Mouse (Mus musculus) bone marrow macrophage, adult 2 months (primary cell): ENCODE measurements around the gene Ccdc155. TPM values are rescaled to one million over a fixed set of nuclear protein-coding genes. Genes with fewer than 3 reads are reported as not detected.

Experiments
- H3K27ac ChIP-seq: 2 replicates; pipeline ENCODE4 v1.5.1; 2012; ENCODE audit warnings: low read depth, low read length; ENCODE audit not compliant: insufficient read depth
- H3K4me1 ChIP-seq: 2 replicates; pipeline ENCODE4 v1.6.1; 2012; ENCODE audit warnings: low read length; ENCODE audit not compliant: control insufficient read depth, insufficient read depth
- H3K4me3 ChIP-seq: 2 replicates; pipeline ENCODE4 v1.5.1; 2012; ENCODE audit warnings: mild to moderate bottlenecking, low read length, moderate library complexity; ENCODE audit not compliant: insufficient read depth
- CTCF ChIP-seq: IDR thresholded peaks from 2 replicates; pipeline ENCODE4 v1.5.1; 2012; ENCODE audit warnings: low read depth, mild to moderate bottlenecking, low read length, moderate library complexity
- POLR2A ChIP-seq: IDR thresholded peaks from 2 replicates; pipeline ENCODE4 v1.6.1; 2012; ENCODE audit warnings: mild to moderate bottlenecking, low read depth, low read length, borderline replicate concordance
- polyA plus RNA-seq: library from polyadenylated mRNA; stranded (reverse); fragments of >200 nt; gene quantifications from 2 replicates; pipeline ENCODE4 v1.2.4, GENCODE M21; 2012; ENCODE audit not compliant: missing spikeins, insufficient read depth, insufficient read length

Ccdc155 gene
- polyA plus RNA-seq, 1 experiment, result 0.24 TPM

DNA sequence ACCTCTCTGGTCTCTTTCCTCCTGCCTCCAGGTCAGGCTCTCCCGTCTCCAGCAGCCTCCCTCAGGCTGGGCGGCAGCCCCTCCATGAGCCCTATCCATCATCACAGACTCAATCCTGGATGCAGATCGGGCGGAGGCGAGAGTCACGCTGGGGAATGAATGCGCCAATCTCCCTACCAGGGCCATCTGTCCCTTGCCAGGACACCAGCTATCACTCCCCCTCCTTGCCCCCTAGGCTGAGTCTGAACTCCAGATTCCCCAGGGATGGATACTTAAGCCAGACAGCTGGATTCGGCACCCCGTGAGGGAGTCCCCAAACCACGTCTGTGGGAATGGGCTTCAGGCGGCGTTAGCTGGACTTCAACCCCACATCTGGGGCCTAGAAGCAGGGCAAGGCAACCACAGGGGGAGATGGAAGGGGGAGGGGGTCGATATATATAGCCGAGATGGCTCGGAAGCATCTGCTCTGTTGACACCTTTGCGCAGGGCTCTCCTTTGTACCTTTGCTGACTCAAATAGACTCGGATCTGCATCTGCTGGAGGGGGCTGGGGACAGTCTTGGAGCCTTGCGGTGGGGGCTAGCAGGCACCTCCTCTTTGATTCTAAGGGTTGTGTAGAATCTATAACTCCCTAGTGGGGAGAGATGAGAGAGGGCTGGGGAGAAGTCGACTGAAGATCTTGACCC lies 36.8 kb downstream of the Ccdc155 start:
- no peak overlapping the region for H3K4me3 ChIP-seq
- TF ChIP-seq CTCF, result no peak
- TF ChIP-seq POLR2A, result no peak
- H3K27ac ChIP-seq, result no peak overlapping the region
- H3K4me1 ChIP-seq, result no peaks in the 10 kb centered on the region

DNA sequence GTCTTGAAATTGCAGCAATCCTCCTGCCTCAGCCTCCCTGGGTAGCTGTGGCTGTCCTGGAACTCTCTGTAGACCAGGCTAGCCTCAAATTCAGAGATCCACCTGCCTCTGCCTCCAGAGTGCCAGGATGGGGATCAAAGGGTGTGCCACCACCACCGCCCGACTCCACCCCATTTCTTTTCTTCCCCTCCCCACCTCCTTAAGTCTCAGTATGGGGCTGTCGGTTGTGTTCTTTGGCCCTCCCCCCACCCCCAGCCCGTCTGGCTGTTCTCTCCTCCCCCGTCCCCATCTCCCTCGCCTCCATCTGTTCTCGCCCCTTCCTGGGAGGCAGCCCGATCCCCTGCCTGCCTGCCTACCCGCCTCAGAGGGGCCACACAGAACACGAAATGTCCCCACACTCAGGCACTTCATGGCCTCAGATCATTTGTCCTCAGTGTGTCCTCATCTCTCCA lies 37.7 kb downstream of the Ccdc155 start:
- H3K4me3 ChIP-seq, result no peak overlapping the region
- H3K4me1 ChIP-seq, result no peaks in the 10 kb centered on the region
- TF ChIP-seq POLR2A (no peak), CTCF (no peak)
- no peak overlapping the region for H3K27ac ChIP-seq

DNA sequence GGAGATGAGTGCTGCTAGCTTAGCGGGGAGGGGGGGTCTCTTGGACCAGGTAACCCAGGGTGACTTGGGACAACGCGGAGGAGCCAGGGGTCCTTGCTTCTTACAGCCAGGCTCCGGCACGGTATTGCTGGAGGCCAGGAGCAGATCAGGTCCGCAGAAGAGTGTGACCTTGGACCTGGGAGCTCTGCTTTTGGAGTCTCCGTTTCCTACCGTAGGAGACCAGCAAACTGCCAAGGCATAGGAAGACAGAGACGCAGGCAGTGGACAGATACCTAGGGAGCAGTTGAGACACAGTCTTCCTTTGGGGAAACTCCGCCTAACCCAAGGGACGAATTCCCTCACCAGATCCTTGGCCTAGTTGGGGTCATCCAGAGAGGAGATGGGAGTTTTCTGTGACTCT lies 39.0 kb downstream of the Ccdc155 start:
- no peak for TF ChIP-seq CTCF
- TF ChIP-seq POLR2A, result no peak
- Histone ChIP-seq H3K27ac (no peak overlapping the region), H3K4me3 (no peak overlapping the region), H3K4me1 (no peaks in the 10 kb centered on the region)

DNA sequence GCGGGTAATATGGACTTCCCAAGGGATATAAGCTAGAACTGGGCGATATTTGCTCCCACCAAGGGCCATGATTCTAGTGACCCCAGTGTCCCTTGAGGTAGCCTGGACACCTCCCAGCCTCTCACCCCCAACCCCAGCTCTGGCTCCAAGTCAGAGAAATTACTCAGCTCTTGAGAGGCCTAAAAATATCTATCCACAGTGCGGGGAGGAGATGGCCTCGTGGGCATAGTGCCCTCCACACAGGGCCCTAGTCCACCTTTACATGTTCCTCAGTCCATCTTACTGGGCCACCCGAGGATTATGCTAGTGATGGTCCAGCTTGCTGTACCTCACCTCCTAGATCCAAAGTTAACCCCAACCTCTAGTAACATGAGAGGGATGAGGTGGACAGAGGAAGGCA lies 39.9 kb downstream of the Ccdc155 start:
- Histone ChIP-seq H3K4me1 (no peaks in the 10 kb centered on the region), H3K4me3 (no peak overlapping the region), H3K27ac (no peak overlapping the region)
- TF ChIP-seq CTCF, result no peak
- TF ChIP-seq POLR2A, result no peak

DNA sequence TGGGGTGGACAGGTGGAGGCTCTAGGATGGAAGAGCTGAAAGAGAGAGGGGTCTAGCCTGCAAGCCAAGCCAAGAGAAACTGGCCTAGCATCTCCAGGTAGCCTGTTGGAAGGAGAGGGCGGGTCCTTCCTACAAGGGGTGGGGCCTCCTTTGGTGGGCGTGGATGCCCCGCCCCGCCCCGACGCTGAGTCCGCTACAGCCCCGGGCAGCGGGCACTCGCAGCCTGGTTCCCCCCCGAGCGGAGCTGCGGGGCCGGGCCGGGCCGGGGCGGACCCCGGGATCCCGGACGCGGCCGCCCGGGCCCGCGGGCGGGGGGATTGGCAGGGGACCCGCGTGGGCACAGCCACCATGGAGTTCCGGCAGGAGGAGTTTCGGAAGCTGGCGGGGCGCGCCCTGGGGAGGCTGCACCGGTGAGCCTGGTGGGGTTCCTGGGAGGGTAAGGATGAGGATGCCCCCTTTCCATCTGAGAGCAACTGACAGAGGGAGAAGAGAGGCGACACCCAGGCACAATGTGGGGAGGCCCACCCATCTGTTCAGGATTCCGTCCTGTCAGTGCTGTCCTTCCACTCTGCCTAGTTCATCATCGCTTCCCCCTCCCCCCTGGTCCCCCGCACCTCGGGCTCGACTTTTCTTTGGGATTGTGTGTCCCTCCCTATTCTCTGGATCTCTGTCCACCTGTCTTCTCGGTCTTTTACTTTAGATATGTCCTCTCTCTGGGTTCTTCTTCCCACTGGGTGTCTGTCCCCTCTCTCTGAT lies 40.8 kb downstream of the Ccdc155 start, which contains the start of gene Slc17a7:
Slc17a7 (plus strand) TSS at position 215 of the 756 bp plus-strand sequence.
- Histone ChIP-seq H3K27ac (no peak within 1 kb of the TSS), H3K4me1 (no peaks in the 10 kb centered on the region), H3K4me3 (0 out of 2 replicates have a peak within 1 kb of the TSS, but pooled peaks have one; percentile 6)
- TF ChIP-seq POLR2A (no peak), CTCF (no peak)

DNA sequence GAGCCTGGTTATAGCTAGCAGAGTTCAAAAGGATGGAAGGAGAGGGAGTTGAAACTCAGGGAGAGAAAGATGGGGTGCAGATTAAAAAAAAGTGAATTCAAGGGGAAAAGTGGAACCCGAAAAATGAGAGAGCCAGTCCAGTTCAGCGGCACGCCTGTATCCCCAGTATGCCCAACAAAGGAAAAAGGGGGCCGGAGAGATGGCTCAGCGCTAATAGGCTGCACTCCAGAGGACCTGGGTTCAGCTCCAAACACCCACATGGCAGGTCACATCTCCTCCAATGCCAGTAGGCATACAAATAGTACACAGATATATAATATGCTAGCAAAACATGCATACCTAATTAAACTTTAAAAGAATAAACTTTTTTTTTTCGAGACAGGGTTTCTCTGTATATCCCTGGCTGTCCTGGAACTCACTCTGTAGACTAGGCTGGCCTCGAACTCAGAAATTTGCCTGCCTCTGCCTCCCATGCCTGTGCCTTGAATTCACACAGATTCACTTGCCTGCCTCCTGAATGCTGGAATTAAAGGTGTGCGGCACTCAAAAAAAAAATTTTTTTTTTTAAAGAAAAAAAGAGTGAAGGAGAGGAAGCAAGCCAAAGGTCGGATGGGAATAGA lies 41.6 kb downstream of the Ccdc155 start:
- no peak overlapping the region for H3K4me3 ChIP-seq
- no peaks in the 10 kb centered on the region for H3K4me1 ChIP-seq
- TF ChIP-seq CTCF (no peak), POLR2A (no peak)
- no peak overlapping the region for H3K27ac ChIP-seq

DNA sequence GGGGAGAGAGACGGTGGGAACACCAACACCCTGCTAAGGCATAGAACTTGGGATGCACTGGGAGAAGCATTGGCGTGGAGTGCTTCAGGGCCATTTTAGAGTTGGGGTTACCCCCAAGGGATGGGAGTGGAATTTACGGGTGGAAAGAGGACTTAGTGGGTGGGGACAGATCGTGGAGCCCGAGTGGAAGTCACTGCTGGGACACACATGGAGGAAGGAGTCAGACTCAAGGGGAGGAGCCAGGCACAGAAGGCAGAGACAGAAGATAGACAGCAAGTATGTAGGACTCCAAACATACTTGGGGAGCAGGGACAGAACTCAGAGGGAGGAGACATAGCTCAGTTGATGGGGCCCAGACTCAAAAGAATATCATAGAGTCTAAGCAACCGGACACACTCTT lies 42.1 kb downstream of the Ccdc155 start:
- no peaks in the 10 kb centered on the region for H3K4me1 ChIP-seq
- H3K27ac ChIP-seq, result no peak overlapping the region
- no peak for TF ChIP-seq POLR2A
- no peak; the same call in 1 of the 2 replicates for TF ChIP-seq CTCF
- H3K4me3 ChIP-seq, result peak overlapping the region; percentile 51

DNA sequence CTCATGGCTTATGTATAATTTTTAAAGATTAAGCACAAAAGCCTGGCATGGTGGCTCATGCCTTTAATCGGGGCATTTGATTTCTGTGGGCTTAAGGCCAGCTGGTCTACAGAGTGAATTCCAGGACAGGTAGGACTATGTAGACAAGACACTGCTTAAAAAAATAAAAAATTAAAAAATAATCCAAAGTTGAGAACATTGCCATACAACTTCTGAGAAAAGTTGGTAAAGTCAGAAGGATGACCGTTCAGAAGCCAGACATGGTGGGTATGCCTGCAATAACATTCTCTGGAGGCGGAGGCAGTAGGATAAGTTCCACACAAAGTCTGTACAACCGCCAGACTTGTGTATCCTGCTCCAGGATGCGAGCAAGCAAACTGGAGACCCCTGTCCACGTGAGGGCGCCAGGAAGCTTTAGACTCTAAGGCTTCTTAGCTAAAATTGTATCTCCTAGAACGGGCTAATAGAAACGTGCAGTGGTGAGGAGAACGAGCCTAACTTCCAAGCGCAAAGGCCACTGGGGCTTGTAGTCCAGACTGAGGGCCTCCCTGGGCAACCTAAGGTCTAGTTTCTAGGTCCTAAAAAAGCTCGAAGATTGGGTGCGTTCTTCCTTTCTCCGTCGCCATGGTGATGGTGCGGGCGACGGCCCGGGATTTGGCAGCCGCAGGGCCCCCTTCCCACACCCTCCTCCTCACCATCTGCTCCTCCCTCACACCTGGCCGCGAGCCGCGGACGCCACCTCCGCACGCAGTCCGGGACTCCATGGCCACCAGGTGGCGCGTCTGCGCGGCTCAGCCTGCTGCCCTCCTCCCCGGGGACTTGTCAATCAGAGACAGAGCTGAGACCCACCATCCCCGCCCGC lies 42.8 kb downstream of the Ccdc155 start:
- Histone ChIP-seq H3K4me3 (peak overlapping the region; percentile 51), H3K4me1 (no peaks in the 10 kb centered on the region), H3K27ac (no peak overlapping the region)
- TF ChIP-seq POLR2A (no peak), CTCF (peak; percentile 80)

DNA sequence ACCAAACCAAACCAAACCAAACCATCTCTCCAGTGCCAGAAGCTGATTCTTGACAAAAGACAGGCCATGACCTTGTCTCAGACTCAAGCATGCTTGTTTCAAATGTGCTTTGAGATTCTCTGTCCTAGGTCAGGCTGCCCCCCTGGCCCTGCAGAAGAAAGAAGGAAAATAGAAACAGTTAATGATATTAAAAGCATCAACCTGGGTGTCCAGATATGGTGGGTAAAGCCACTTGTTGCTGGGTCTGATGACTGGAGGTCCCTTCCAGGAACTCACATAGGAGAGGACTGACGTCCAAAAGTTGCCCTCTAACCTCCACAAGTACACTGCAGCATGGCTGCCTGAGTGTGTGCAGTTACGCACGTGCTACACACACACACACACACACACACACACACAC lies 43.8 kb downstream of the Ccdc155 start:
- H3K4me3 ChIP-seq, result no peak overlapping the region
- TF ChIP-seq POLR2A (no peak), CTCF (no peak)
- H3K27ac ChIP-seq, result no peak overlapping the region
- no peaks in the 10 kb centered on the region for H3K4me1 ChIP-seq
